Mouse (Mus musculus): ENCODE results near the gene Ptafr.
"Not testable (repeated sequence)": the region's sequence is repeated elsewhere in the genome, so short reads cannot be mapped to it uniquely, and the experiment has no call there.

Gene Ptafr

GRCm38 (mm10) chr4:132563261-132563660 is 606 bp upstream of the Ptafr start:
- DNase-seq (ENCODE audit: low spot score), result no peak

DNA sequence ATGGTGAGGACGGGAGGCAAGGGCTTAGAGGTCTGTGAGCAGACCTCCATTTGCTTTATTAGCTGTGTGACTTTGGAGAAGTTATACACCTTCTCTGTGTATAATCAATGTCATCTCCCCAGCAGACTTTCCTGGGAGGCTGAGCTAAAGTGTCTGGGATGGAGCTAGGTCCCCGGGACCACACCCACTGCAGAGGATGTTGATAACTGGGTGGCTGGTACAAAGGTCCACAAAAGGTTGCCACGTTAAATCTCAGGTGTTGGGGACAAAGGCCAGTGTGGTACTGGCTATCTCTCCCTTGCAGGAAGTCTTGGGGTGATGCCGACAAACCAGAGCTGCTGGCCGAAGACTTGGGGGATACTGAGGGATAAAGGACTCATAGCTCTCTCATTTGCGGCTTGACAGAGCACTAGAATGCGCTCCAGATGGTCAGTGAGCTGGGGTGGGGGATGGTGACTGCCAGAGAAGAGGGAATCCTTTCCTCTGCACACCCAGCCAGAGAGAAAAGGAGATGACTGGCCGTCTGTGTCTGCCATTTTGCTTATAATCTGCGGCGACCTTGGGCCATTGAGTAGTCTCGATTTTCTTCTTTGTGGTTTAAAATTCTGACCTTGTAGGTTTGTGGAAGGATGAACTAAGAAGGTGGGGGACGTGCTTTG is 1.4 kb downstream of the Ptafr start:
- peak; percentile 54 for DNase-seq (ENCODE audit: low spot score)

DNA sequence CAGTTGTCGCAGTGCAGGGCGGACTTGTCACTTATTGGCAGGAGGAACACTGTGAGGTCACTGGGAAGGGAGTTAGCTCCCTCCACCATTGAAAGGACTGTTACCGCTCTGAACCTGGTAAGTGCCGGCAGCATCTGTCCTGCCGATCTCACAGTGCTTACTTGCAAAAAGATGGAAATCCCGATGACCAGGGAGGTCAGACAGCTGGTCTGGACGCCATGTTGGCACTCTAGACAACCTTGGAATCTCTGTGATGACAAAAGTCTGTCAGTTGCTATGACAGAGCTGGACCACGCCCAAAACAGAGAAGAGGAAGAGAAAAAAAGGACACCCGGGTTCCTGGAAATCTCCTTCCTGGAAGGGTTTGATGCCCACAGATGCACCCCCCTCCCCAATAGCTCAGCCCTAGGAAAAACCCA is 3.5 kb downstream of the Ptafr start:
- DNase-seq (ENCODE audit: low spot score), result no peak

- no peak for DNase-seq (ENCODE audit: low spot score)
These were observed 5.2 kb downstream of the Ptafr start for GRCm38 (mm10) chr4:132569115-132569514.

GRCm38 (mm10) chr4:132571190-132571589 is 7.3 kb downstream of the Ptafr start:
- DNase-seq (ENCODE audit: low spot score), result no peak

- no peak for DNase-seq (ENCODE audit: low spot score)
These were observed 9.5 kb downstream of the Ptafr start for GRCm38 (mm10) chr4:132573327-132573726.

DNA sequence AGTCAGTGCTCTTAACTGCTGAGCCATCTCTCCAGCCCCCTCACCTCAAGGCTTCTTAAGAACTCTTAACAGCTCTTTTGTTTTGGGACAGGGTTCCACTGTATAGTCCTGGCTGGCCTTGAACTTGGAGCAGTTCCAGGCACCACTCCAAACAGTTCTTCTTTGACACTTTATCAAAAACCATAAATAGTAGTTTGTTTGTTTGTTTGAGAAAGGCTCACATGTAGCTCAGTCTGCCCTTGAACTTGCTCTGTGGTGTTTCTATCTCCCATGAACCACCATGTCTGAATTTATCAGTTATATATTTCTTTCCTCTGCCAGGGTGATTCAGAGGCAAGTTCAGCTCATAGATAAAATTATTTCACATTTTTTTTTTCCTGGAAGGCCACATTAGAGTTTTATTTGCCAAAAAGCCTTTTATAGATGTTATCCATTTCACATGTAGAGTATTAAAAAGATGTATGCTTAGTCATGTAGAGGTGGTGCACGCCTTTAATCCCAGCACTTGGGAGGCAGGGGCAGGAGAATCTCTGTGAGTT is 11.0 kb downstream of the Ptafr start:
- DNase-seq (ENCODE audit: low spot score), result no peak

DNA sequence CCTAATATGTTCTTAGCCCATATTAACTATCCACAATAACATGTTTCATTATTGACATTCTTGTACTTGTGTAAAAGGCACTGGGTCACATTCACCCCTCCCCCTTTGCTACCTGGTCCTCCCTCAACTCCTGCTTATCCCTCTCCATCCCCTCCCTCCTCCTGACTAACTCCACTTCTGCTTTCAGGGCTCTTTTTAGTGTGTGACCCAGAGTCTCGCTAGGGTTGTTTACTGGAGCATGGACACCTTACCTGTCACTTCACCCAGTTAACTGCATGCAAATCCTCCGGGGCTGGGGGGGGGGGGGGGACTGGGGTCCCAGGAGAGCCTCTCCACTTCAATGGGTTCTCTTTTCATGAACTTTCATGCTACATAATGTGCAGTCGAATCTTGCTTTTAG is 19.9 kb downstream of the Ptafr start:
- no peak for DNase-seq (ENCODE audit: low spot score)

- DNase-seq (ENCODE audit: low spot score), result no peak
These were observed 21.1 kb downstream of the Ptafr start for GRCm38 (mm10) chr4:132584975-132585374.

GRCm38 (mm10) chr4:132586282-132586681 is 22.4 kb downstream of the Ptafr start:
- no peak for DNase-seq (ENCODE audit: low spot score)

DNA sequence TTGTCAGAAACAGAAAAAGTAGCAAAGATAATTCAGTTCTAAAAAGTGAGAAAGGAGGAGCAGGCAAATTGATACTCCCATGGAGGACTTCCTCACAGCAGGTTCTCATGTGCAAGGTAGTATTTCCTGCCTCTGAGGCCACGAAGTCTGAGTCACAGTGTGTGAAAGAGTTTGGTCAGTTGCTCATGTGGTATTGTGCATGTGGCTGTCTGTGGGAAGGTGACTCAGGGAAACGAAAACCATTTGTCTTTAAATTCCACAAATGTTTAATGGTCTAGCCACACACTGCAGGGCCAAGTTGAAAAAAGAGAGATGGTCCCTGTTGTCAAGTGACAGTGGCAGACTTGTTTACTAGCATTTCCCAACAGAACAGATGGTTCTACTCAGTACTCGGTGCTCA is 24.6 kb downstream of the Ptafr start:
- DNase-seq (ENCODE audit: low spot score), result no peak

GRCm38 (mm10) chr4:132590642-132591041 is 26.8 kb downstream of the Ptafr start:
- no peak for DNase-seq (ENCODE audit: low spot score)

DNA sequence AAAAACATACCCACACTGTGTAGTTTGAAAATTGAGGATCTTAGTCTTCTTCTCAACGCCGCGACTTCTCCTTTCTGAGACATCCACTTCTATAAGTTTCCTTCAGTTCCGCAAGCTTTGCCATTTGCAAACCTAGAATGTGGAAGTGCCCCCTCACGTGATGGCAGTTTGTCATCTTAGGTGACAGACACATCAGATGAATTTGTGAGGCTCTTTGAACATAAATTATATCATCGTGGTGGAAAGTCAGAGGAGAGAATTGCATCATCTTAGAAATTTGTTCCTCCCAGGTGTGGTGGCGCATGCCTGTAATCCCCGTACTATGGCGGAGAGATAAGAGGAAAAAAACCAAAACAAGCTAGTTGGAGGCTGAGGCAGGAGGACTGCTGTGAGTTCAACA is 29.1 kb downstream of the Ptafr start:
- DNase-seq (ENCODE audit: low spot score), result no peak

DNA sequence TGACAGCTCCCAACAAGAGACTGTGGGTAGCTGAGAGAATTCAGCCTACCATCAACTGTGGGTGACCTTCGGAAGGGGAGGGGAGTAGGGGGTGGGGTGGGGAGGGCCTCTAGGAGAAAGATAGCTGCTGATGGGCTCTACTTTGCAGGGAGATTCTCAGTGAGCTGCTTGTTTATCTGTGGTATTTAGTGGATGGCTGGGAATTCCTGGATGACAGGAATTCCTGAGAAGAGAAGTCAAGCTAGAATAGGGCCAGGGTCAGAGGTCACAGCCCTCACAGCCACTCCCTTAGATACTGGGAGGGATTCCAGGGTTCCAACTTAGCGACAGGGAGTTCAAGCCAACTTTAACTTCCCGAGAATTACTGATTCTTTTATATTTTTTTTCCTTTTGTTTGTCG is 30.3 kb downstream of the Ptafr start:
- DNase-seq (ENCODE audit: low spot score), result no peak

- DNase-seq (ENCODE audit: low spot score), result no peak
These were observed 35.0 kb downstream of the Ptafr start for GRCm38 (mm10) chr4:132598861-132599260.

GRCm38 (mm10) chr4:132599764-132600163 is 35.9 kb downstream of the Ptafr start:
- no peak for DNase-seq (ENCODE audit: low spot score)

GRCm38 (mm10) chr4:132600465-132600864 is 36.6 kb downstream of the Ptafr start:
- no peak for DNase-seq (ENCODE audit: low spot score)

DNA sequence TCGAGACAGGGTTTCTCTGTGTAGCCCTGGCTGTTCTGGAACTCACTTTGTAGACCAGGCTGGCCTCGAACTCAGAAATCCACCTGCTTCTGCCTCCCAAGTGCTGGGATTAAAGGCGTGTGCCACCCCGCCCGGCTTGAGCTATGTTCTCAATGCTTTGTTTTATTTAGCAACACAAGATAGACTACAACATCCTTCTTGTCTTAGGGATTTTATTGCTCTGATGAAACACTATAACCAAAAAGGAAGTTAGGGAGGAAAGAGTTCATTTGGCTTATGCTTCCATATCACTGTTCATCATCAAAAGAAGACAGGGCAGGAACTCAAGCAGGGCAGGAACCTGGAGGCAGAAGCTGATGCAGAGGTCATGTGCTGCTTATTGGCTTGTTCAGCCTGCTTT is 37.4 kb downstream of the Ptafr start:
- DNase-seq (ENCODE audit: low spot score), result not testable (repeated sequence)

GRCm38 (mm10) chr4:132603468-132603867 is 39.6 kb downstream of the Ptafr start:
- DNase-seq (ENCODE audit: low spot score), result no peak

DNA sequence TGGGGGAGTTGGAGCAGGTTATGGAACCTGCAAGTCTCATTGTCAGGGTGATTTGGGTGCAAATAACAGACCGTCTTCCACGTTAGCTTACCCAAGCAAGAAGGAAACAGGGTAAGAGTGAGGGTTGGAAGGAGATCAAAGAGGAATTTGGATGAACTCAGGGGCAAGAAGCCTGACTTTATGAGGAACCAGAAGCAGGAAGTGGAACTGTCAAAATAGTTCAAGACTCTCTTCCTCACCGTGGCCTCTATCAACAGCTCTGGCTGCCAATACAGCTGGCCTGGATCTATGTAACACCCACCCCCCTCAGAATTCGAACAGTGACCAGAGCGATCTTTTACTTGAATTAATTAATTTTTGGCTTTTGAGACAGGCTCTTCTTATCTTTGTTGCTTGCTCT is 41.9 kb downstream of the Ptafr start:
- no peak for DNase-seq (ENCODE audit: low spot score)

GRCm38 (mm10) chr4:132608147-132608546 is 44.3 kb downstream of the Ptafr start:
- DNase-seq (ENCODE audit: low spot score), result no peak

DNA sequence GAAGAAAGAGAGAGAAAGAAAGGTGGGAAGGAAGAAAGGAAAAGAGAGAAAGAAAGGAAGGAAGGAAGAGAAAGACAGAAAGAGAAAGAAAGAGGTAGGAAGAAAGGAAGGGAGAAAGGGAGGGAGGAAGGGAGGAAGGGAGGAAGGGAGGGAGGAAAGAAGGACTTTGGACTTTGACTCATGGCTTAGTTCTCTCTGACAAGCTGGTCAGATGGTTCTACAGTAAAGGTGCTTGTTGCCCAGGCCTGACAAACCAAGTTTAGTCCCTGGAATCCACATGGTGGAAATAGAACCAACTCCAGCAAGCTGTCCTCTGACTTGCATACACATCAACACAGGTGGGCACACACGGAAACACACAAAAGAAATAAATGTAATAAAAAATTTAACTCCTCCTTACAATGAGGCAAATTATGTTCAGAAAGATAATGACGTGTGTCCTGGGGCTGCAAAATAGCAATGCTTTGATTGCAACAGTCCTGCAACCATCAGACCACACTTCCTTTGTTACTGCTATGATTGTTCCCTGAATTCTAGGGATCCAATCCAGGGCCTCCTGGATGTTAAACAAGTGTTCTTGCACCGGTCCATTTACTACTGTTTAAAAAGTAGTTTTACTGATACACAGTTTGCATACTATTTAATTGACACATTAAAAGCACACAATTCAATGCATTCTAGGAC is 46.6 kb downstream of the Ptafr start:
- no peak for DNase-seq (ENCODE audit: low spot score)

GRCm38 (mm10) chr4:132611320-132611719 is 47.5 kb downstream of the Ptafr start:
- DNase-seq (ENCODE audit: low spot score), result no peak

- no peak for DNase-seq (ENCODE audit: low spot score)
These were observed 54.0 kb downstream of the Ptafr start for GRCm38 (mm10) chr4:132617873-132618272.
